Mouse (Mus musculus) CH12.LX (cell line): ENCODE measurements around the gene Lypd4. TPM values are rescaled to one million over a fixed set of nuclear protein-coding genes. Genes with fewer than 3 reads are reported as not detected.

ENCODE experiments used
- DNase-seq: peaks from one replicate; pipeline ENCODE4 v3.0.0-alpha.2; 2013; ENCODE audit errors: extremely low read depth
- H3K27ac ChIP-seq: 2 replicates; pipeline ENCODE4 v1.5.1; 2012; ENCODE audit warnings: low read depth, mild to moderate bottlenecking, control low read depth, moderate library complexity; ENCODE audit not compliant: insufficient read depth
- H3K27me3 ChIP-seq: replicated peaks from 2 replicates; pipeline ENCODE3; 2012; ENCODE audit warnings: inconsistent platforms
- H3K36me3 ChIP-seq, 2 experiments: replicated peaks in 1 of 2; 2 replicates each; pipeline versions ENCODE3 to v1.6.1; 2012; ENCODE audit warnings: inconsistent platforms in 1 of 2, low read length in 1 of 2, mild to moderate bottlenecking in 1 of 2, mixed read lengths in 1 of 2, moderate library complexity in 1 of 2; ENCODE audit not compliant: control insufficient read depth in 1 of 2, insufficient read depth in 1 of 2
- H3K4me1 ChIP-seq, 2 experiments: 2 replicates each; pipeline ENCODE4 v1.6.1; 2012; ENCODE audit warnings: inconsistent platforms in 1 of 2, moderate library complexity in 1 of 2; ENCODE audit not compliant: insufficient read depth in 2 of 2, control insufficient read depth in 1 of 2
- H3K4me2 ChIP-seq: 2 replicates; pipeline ENCODE4 v1.6.1; 2012; ENCODE audit warnings: low read depth, mild to moderate bottlenecking, control low read depth; ENCODE audit not compliant: poor library complexity, insufficient read depth, severe bottlenecking
- H3K4me3 ChIP-seq, 3 experiments: fragments of 150-350 bp in 1 of 3; sonication (generic) in 1 of 3; replicated peaks in 1 of 3; 2 replicates each; pipeline versions ENCODE3 to v1.5.1; 2011 to 2012; ENCODE audit warnings: low read depth in 2 of 3, low read length in 2 of 3, mild to moderate bottlenecking in 2 of 3, moderate library complexity in 2 of 3, control low read depth in 1 of 3, improper control_type of control experiment in 1 of 3, inconsistent platforms in 1 of 3, mixed read lengths in 1 of 3; ENCODE audit not compliant: poor library complexity in 1 of 3
- H3K79me2 ChIP-seq: replicated peaks from 2 replicates; pipeline ENCODE4 v1.6.1; 2012; ENCODE audit warnings: mild to moderate bottlenecking, moderate library complexity; ENCODE audit not compliant: control insufficient read depth, poor library complexity, insufficient read depth, severe bottlenecking; ENCODE audit errors: extremely low read depth
- H3K9ac ChIP-seq: 2 replicates; pipeline ENCODE4 v1.6.1; 2012; ENCODE audit warnings: low read depth, mild to moderate bottlenecking, control low read depth, moderate library complexity; ENCODE audit not compliant: insufficient read depth
- H3K9me3 ChIP-seq: replicated peaks from 2 replicates; pipeline ENCODE3; 2012; ENCODE audit warnings: low read length, inconsistent platforms, mixed read lengths
- BHLHE40 ChIP-seq: IDR thresholded peaks from 2 replicates; pipeline ENCODE4 v1.6.1; 2011; ENCODE audit warnings: mild to moderate bottlenecking, low read depth, low read length, improper control_type of control experiment
- CHD2 ChIP-seq: IDR thresholded peaks from 2 replicates; pipeline ENCODE4 v1.6.1; 2011; ENCODE audit warnings: low read length, improper control_type of control experiment
- CTCF ChIP-seq, 2 experiments: IDR thresholded peaks in 1 of 2; conservative IDR thresholded peaks in 1 of 2; 2 replicates each; pipeline ENCODE4 v1.5.1; 2011 to 2012; ENCODE audit warnings: low read depth in 2 of 2, low read length in 2 of 2, improper control_type of control experiment in 1 of 2, inconsistent platforms in 1 of 2, mild to moderate bottlenecking in 1 of 2, moderate library complexity in 1 of 2
- E2F4 ChIP-seq: IDR thresholded peaks from 2 replicates; pipeline ENCODE4 v1.6.1; 2011; ENCODE audit warnings: low read depth, low read length, improper control_type of control experiment; ENCODE audit not compliant: insufficient replicate concordance
- EP300 ChIP-seq: IDR thresholded peaks from 2 replicates; pipeline ENCODE4 v1.6.1; 2011; ENCODE audit warnings: low read length, improper control_type of control experiment
- ETS1 ChIP-seq: conservative IDR thresholded peaks from 2 replicates; pipeline ENCODE4 v1.6.1; 2012; ENCODE audit warnings: low read depth, mild to moderate bottlenecking, inconsistent platforms, low read length, improper control_type of control experiment, moderate library complexity
- GABPA ChIP-seq: IDR thresholded peaks from 2 replicates; pipeline ENCODE4 v1.6.1; 2012; ENCODE audit warnings: low read depth, low read length, improper control_type of control experiment, inconsistent platforms; ENCODE audit not compliant: insufficient replicate concordance
- JUND ChIP-seq: conservative IDR thresholded peaks from 2 replicates; pipeline ENCODE4 v1.6.1; 2011; ENCODE audit warnings: low read depth, low read length, improper control_type of control experiment
- KAT2A ChIP-seq: IDR thresholded peaks from 2 replicates; pipeline ENCODE4 v1.6.1; 2012; ENCODE audit warnings: low read length, improper control_type of control experiment, inconsistent platforms; ENCODE audit not compliant: insufficient replicate concordance
- MAZ ChIP-seq: IDR thresholded peaks from 2 replicates; pipeline ENCODE4 v1.6.1; 2012; ENCODE audit warnings: low read depth, mild to moderate bottlenecking, inconsistent platforms, low read length, improper control_type of control experiment, moderate library complexity
- MYC ChIP-seq: IDR thresholded peaks from 2 replicates; pipeline ENCODE4 v1.6.1; 2011; ENCODE audit warnings: low read depth, mild to moderate bottlenecking, improper control_type of control experiment, low read length
- PAX5 ChIP-seq: IDR thresholded peaks from 2 replicates; pipeline ENCODE4 v1.6.1; 2012; ENCODE audit warnings: low read length, inconsistent platforms, mixed read lengths
- POLR2A ChIP-seq: IDR thresholded peaks from 2 replicates; pipeline ENCODE4 v1.6.1; 2011; ENCODE audit warnings: low read depth, mild to moderate bottlenecking, improper control_type of control experiment, low read length
- POLR2AphosphoS2 ChIP-seq: IDR thresholded peaks from 2 replicates; pipeline ENCODE4 v1.6.1; 2011; ENCODE audit warnings: low read depth, low read length, improper control_type of control experiment
- RAD21 ChIP-seq: IDR thresholded peaks from 2 replicates; pipeline ENCODE4 v1.6.1; 2011; ENCODE audit warnings: low read depth, mild to moderate bottlenecking, low read length, improper control_type of control experiment, moderate library complexity
- SIN3A ChIP-seq: IDR thresholded peaks from 2 replicates; pipeline ENCODE4 v1.6.1; 2012; ENCODE audit warnings: low read length, improper control_type of control experiment, inconsistent platforms
- SMC3 ChIP-seq: IDR thresholded peaks from 2 replicates; pipeline ENCODE4 v1.6.1; 2011; ENCODE audit warnings: low read depth, low read length, improper control_type of control experiment
- USF1 ChIP-seq: IDR thresholded peaks from 2 replicates; pipeline ENCODE4 v1.6.1; 2014; ENCODE audit warnings: low read depth, mild to moderate bottlenecking, inconsistent platforms, low read length, improper control_type of control experiment
- ZMIZ1 ChIP-seq: IDR thresholded peaks from 2 replicates; pipeline ENCODE4 v1.6.1; 2012; ENCODE audit warnings: low read depth, mild to moderate bottlenecking, inconsistent platforms, low read length, improper control_type of control experiment
- dilution Hi-C: fragments of 300-500 bp; cut with MboI; formaldehyde crosslinking; loops from 2 replicates; pipeline ENCODE4 v1.14.3; 2020; ENCODE audit warnings: low sequenced_read_pairs; ENCODE audit not compliant: extremely low pct_unique_long_range_greater_than_20kb, extremely low pct_ligation_motif_present
- in situ Hi-C: fragments of 300-500 bp; cut with MboI; formaldehyde crosslinking; loops from 3 replicates; pipeline ENCODE4 v1.14.3; 2019; ENCODE audit warnings: low sequenced_read_pairs, low pct_ligation_motif_present, low pct_unique_long_range_greater_than_20kb, mixed read lengths
- polyA plus RNA-seq: library from polyadenylated mRNA; unstranded; fragments of >175 nt; gene quantifications from 2 replicates; pipeline ENCODE4 v1.2.1, GENCODE M21; 2012; ENCODE audit warnings: low read depth; ENCODE audit not compliant: insufficient read length
- total RNA-seq, 2 experiments: library from RNA; depleted of rRNA; stranded (reverse); fragments of 300-350 nt in 1 of 2; fragments of >200 nt in 1 of 2; gene quantifications; 2 replicates each; pipeline ENCODE4 v1.2.3; 2012 to 2014

The Lypd4 gene
- total and polyA plus RNA-seq, 3 experiments: not detected

DNA sequence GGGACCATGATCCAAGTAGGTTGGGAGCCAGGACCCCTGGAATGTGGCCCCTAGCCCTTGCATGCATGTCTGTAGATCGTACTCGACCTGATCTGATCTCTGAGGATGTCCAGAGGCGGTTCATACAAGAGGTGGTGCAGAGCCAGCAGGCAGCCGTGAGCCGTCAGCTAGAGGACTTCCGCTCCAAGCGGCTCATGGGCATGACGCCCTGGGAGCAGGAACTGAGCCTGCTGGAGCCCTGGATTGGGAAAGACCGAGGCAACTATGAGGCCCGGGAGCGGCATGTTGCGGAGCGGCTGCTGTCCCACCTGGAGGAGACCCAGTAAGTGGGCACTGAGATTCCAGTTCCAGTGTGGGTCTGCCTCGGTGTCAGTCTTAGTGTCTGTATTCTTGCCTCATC is 42.7 kb upstream of the Lypd4 start:
- Histone ChIP-seq H3K9me3 (no peaks in the 10 kb centered on the region), H3K36me3 (peaks cover 61 to 74% of the 10 kb centered on the region in 2 experiments), H3K27me3 (no peaks in the 10 kb centered on the region), H3K4me2 (no peak overlapping the region), H3K9ac (no peak overlapping the region), H3K79me2 (0 out of 2 replicates have a peak, but pooled peaks cover 2% of the 10 kb centered on the region), H3K4me1 (peaks cover 0 to 4% of the 10 kb centered on the region in 2 experiments; a peak in 2 of 4 replicates), H3K4me3 (no peak overlapping the region), H3K27ac (no peak overlapping the region)
- in situ Hi-C loops (no loop called here), dilution Hi-C loops (no loop called here)
- no peak for DNase-seq
- no peak for TF ChIP-seq EP300
- no peak for TF ChIP-seq BHLHE40
- TF ChIP-seq E2F4: no peak
- TF ChIP-seq POLR2A: no peak
- no peak for TF ChIP-seq MAZ
- TF ChIP-seq ETS1: no peak
- no peak for TF ChIP-seq GABPA
- TF ChIP-seq ZMIZ1: no peak
- TF ChIP-seq SIN3A: no peak
- TF ChIP-seq CHD2: no peak
- no peak for TF ChIP-seq JUND
- no peak for TF ChIP-seq SMC3
- TF ChIP-seq KAT2A: no peak
- no peak for TF ChIP-seq PAX5
- TF ChIP-seq USF1: no peak

DNA sequence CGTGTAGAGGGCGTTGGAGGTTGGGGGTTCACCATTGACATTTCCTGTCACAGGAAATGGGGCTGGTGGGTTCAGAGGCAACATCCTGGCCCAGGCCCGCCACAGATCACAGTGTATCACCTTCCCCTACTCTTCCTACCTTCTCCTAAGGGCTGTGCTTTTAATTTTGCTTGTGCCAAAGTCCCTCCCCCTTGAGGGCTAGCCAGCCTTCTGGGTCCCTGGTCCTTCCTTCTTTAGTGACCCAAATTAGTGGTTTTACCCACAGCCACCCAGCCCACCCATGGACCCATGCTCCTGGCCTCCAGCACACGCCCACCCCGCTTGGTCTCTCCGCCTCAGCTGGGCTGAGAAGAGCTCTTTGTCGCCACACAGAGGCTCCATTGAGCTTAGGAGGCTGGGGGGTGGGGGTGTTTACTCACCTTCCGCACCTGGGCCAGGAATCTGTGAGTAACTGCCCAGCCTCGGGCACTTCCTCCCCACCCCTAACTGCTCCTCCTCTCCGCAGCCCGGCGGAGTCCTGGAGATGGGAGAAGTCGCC is 37.5 kb upstream of the Lypd4 start:
- peaks cover 34% of the 10 kb centered on the region for H3K79me2 ChIP-seq
- H3K36me3 ChIP-seq: peaks cover 45 to 70% of the 10 kb centered on the region in 2 experiments
- no peak overlapping the region for H3K27ac ChIP-seq
- no peak overlapping the region for H3K9ac ChIP-seq
- dilution Hi-C loops (no loop called here), in situ Hi-C loops (loop anchor here (10.0 kb wide), 1 partner anchor 52 kb away; no protein-coding TSS in a partner anchor)
- DNase-seq: no peak
- peaks cover 16 to 31% of the 10 kb centered on the region in 2 experiments for H3K4me1 ChIP-seq
- no peaks in the 10 kb centered on the region for H3K27me3 ChIP-seq
- H3K4me2 ChIP-seq: no peak overlapping the region
- no peaks in the 10 kb centered on the region for H3K9me3 ChIP-seq
- H3K4me3 ChIP-seq: no peak overlapping the region
- TF ChIP-seq POLR2AphosphoS2: 0 out of 2 replicates have a peak, but pooled peaks have one; percentile 55
- 0 out of 4 replicates have a peak, but pooled peaks of 1 of the 2 experiments have one; percentile 7 for TF ChIP-seq CTCF (conservative IDR thresholded peaks at IDR 0.05 in 1 of 2, IDR thresholded peaks at IDR 0.05 in 1 of 2; ENCODE audit: low read depth in 2 of 2, low read length in 2 of 2)
- no peak for TF ChIP-seq SMC3
- TF ChIP-seq MYC: no peak
- peak; percentile 4 for TF ChIP-seq RAD21
